Mouse (Mus musculus): ENCODE data around the gene Abca7.
"Not testable (repeated sequence)": the region's sequence is repeated elsewhere in the genome, so short reads cannot be mapped to it uniquely, and the experiment has no call there.

Abca7 gene

DNA sequence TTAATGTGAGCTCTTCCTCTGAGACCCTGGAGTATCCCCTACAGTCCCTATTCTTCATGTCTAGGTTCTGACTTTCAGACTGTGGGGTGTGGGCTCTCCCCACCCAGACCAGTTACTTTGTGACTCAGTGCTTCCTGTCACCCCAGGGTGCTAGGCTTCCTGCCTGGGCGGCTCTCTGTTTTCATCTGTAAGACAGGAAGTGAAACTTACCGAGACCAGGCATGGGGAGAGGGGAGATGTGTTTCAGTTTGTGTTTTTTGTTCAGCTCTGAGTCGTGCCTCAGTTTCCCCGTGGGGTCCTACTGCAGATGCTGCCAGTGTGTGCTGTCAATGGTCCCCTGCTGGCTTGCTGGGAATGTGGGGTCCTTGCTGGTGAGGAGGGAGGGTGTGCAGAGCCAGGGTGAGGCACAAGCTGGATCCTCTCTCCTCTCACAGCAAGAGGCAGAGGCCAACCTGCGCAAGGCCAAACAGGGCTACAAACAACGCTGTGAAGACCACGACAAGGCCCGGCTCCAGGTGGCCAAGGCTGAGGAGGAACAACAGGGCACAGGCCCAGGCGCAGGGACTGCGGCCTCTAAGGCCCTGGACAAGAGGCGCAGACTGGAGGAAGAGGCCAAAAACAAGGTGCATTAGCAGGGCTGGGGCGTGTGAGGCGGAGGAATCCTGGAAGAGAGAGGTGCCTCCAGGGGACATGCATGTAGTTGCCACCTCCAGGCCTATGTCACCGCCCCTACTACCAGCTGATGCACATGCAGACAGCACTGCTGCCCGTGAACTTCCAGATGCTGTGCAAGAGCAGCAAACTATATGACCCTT, 28.1 kb downstream of the Abca7 start:
- DNase-seq, result no peak

DNA sequence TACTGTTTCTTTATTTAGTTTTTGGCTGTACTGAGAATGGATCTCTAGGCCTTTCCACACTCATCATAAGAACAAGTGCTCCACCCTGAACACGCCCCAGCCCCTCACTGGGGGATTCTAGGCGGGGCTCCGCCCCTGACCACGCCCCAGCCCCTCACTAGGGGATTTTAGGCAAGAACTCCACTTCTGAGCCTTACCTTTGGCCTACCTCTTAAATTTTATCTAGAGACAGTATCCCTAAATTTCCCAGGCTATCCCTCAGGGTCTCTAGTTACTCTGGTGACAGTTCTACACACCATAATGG, 28.7 kb downstream of the Abca7 start:
- no peak for DNase-seq

- DNase-seq, result no peak
These were observed 29.2 kb downstream of the Abca7 start for GRCm38 (mm10) chr10:80025463-80025862.

- peak; percentile 53 for DNase-seq
These were observed 29.6 kb downstream of the Abca7 start for GRCm38 (mm10) chr10:80025889-80026288.

- no peak for DNase-seq
These were observed 31.6 kb downstream of the Abca7 start for GRCm38 (mm10) chr10:80027681-80028520.

DNA sequence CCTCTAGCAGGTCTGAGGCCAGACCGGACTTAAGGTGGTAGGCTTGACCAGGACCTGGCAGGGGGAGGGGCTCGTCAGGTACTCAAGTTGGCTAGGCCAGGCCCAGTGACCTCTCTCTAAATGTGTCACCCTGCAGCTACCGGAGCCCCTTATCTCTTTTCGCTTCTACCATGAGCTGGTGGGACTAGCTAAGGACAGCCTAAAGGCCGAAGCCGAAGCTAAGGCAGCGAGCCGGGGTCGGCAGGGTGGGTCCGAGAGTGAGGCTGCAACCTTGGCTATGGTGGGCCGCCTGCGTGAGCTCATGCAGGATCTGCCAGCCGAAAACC, 32.2 kb downstream of the Abca7 start:
- no peak for DNase-seq

DNA sequence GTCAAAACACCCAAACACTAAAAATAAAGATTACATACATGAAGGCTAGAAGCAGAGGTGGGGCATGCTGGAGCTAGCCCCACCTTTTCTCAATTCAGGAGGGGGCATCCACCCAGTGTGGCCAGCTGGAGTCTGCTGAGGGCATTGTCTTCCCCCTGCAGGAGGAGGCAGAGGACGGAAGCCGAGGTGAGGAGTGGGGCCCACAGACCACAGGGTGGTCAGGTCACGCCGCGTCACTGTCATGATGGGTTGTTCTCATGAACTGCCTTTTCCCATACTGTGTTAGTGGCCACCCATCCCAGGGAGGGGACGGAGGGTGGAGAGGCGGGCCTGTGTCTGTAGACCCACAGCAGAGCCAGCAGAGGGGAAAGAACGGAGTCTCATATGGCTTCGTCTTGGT, 33.9 kb downstream of the Abca7 start:
- no peak for DNase-seq

DNA sequence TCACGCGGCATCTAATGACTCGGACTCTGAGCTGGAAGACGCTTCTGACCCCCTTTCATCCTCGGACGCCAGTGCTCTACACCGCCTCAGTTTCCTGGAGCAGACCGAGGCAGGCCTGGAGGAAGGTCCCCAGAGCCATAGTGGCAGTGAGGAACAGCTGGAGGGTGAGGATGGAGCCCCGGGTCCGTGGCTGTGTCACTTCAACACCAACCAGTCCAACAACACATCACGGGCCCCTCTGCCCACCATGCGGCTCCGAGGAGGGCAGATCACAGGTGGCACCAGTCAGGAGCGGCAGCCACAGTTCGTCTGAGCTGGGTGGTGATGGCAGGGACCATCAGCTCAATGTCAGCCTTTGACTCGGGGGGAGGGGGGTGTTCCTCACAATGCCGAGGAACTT, 34.4 kb downstream of the Abca7 start:
- DNase-seq, result no peak

DNA sequence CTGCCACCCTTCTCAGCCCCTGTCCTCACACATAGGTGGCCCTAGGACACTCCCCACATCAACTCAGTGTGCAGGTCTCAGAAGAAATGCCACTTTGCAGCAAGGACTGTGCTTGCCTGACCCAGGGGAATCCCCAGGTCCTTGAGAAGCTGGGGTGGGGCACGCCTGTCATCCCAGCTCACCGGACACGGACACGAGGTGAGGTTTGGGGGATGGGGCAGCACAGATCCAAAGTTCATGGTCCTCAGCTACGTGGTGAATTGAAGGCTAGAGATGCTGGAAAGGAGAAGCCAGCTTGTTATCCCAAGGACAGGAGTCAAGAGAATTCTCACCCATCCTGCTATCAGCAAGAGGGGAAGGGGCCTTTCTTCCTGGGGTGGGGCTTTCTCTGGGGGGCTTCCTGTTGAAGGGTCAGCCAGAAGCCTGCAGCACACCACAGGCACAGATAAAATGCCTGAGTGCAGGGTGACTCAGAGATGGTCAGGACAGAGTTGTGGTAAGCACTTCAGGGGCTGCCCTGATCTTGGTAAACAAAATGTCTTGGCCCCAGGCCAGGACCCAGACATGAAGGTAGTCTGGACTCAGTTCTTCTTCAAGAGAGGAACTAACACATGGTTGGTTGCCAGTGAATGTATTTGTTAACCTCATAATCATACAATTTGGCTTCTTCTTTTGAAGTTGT, 36.6 kb downstream of the Abca7 start:
- DNase-seq, result no peak

DNA sequence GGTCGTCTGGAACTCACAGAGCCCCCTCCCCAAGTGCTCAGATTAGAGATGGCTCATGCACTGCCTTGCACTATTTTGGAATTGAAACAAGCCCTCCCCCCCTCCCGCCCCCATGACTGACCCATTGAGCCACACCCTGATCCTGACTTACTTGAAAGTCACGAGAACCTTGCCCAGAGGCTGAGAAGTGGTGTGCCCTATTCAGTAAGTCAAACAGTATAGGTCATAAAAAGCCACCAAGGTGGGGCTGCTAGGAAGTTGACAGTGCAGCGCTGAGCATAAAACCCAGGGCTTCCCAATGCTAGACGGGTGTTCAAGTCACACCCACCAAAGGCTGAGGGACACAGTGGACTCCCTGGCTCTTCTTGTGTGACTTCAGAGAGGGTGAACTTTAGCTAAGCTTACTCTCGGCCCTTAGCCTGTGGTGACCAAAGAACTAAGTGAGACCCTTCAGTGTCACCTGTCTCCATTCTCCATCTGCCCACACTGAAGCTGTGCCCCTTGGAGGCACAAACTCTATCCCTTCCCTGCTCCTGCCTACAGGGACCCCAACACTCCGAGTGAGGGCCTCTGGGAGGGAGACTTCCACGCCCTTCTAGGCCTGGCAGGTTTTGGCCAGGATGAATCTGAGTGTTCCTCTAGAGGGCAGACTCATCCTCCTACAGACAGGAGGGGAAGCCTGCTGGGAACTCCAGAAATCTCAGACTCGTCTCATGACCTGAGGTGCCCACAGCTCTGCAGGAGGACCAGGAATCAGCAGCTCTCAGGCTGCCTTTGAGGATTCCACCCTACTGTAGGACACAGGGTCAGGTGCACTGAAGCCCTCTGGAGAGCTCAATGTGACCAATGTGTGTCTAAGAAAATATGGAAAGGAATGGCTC, 37.5 kb downstream of the Abca7 start:
- DNase-seq, result peak; percentile 74

GRCm38 (mm10) chr10:80035148-80035547, 38.9 kb downstream of the Abca7 start:
- no peak for DNase-seq

GRCm38 (mm10) chr10:80035686-80036085, 39.4 kb downstream of the Abca7 start:
- DNase-seq, result no peak

DNA sequence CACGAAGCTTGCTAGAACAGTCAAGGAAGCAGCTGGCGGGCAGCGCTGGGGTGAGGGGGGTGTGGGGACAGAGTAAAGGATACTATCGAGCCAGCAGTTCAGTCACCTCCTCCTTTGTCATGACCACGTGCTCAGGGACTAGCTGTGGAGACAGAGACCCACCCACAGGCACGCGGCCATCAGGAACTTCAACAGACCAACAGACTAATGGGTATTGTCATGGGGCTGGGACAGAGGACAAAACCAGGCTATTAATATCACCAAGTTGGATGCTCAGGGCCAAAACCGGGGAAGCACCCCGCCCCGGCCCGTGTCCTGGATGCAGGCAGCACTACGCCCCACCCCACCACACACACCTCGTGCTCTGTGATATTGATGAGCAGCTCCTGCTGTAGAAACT, 40.5 kb downstream of the Abca7 start:
- DNase-seq, result no peak

- DNase-seq, result peak; percentile 98
These were observed 43.3 kb downstream of the Abca7 start, which contains the start of gene Polr2e for GRCm38 (mm10) chr10:80039559-80039979. TSS of gene Polr2e (minus strand) at chr10:80039795.

DNA sequence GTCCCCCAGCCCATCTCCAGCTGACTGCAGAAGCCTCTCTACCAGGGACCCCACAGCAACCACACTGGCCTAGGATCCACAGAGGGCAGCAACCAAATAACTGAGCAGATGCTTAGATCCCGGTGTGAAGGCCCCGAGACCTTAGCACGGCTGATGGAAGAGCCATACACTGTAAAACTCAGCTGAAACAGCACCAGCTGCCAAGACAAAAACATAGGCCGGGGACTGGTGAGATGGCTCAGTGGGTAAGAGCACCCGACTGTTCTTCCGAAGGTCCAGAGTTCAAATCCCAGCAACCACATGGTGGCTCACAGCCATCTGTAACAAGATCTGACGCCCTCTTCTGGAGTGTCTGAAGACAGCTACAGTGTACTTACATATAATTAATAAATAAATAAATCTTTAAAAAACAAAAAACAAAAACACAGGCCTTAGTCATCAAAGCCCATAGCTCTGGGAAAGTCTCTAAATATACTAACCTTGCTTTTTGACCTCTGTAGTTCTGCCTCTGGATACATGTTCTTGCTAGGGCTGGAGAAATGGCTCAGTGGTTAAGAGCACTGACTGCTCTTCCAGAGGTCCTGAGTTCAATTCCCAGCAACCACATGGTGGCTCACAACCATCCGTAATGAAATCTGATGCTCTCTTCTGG, 45.2 kb downstream of the Abca7 start:
- DNase-seq, result not testable (repeated sequence)

- DNase-seq, result peak; percentile 87
These were observed 47.8 kb downstream of the Abca7 start for GRCm38 (mm10) chr10:80044087-80044486.

DNA sequence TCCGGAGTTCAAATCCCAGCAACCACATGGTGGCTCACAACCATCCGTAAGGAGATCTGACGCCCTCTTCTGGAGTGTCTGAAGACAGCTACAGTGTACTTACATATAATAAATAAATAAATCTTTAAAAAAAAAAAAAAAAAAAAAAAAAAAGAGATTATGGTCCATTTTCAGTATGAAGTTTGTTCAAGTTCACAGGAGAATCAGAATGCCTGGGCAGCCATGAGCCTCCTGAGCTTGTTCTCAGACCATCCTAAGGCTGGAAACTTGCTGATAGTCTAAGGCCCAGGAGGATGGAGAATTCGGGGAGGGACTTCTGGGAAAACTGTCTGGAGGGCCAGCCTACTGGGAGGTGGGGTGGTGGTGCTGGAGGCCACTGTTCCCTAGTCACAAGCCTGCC, 49.1 kb downstream of the Abca7 start:
- not testable (repeated sequence) for DNase-seq

GRCm38 (mm10) chr10:80045766-80046165, 49.5 kb downstream of the Abca7 start:
- DNase-seq, result peak; percentile 77

DNA sequence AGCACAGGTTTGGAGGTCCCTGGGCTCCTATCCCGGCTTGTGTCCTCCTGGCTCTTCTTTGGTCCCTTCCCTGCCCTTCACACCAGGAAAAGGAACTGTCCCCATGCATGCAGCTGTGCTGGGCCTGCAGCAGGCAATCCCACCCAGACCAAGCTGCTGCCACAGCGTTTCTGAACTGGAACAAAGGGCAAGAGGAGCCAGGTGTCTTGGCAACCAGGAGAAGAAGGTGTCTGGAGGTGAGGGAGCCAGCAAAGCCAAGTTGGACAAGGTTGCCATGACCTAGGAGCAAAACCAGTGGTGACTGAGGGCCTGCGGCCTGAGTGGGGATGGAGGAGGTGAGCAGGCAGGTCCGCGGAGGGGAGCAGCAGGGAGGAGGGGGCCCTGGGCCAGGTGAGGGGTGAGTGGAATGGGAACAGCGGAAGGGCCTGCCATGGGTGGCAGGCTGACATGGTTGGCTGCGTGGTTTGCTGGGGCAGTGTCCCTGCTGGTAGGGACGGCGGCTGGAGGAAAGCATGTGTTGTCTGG, 50.8 kb downstream of the Abca7 start, which contains the start of gene Gpx4:
Gene Gpx4 (plus strand): TSS at position 126 of the 525 bp plus-strand sequence.
- DNase-seq, result no peak

DNA sequence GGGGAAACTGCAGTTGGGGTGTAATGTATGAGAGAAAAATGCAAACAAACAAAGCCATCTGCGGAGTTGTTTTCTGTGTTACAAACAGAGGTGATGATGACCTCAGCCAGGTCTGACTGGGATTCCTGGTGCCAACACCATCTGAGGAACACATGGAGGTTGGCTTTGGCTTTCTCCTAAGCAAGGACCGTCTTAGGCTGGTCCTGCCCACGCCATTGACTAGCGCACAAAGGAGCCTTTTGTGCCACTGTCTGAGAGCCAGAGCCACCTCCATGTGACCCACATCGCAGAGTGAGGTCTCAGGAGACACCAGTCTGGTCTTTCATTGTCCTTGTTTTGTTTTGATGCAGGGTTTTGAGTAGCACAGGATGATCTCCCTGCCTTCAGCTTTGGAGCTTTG, 52.1 kb downstream of the Abca7 start:
- peak; percentile 90 for DNase-seq

DNA sequence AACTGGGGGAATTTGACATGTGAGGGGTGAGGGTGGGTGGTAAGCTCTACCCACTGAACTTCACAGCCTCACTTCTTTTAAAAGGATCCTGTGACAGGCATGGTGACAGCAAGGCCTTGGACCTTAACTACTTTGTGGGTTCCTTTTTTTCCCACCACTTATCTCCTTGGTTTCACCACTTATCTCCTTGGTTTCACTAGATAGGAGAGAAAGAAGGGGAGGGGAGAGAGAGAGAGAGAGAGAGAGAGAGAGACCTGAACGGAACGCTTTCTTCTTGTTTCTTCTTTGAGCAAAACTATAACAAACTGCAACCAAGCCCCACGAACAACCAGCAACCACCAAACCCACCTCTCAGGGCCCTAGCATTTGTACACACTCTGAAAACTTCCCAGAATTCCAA, 52.5 kb downstream of the Abca7 start:
- DNase-seq, result no peak

DNA sequence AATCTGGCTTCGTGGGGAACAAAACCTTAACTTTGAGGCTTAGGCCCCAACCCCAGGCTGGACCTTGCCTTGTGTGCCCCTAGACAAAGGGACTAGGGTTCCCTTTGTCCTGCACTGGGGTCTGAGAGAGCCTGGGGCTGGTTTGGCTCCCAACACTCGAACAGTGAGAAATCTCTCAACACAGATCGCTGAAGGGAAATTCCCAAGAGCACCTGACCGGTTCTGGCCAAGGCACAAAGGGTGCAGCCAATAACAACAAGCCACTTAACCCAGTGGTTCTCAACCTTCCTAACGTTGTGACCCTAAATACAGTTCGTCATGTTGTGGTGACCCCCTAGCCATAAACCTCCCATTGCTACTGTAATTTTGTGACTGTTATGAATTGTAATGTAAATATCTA, 54.0 kb downstream of the Abca7 start:
- no peak for DNase-seq

All from retina, postnatal 1 day (tissue).